Mouse (Mus musculus): ENCODE results near the gene Agap1.

The Agap1 gene

DNA sequence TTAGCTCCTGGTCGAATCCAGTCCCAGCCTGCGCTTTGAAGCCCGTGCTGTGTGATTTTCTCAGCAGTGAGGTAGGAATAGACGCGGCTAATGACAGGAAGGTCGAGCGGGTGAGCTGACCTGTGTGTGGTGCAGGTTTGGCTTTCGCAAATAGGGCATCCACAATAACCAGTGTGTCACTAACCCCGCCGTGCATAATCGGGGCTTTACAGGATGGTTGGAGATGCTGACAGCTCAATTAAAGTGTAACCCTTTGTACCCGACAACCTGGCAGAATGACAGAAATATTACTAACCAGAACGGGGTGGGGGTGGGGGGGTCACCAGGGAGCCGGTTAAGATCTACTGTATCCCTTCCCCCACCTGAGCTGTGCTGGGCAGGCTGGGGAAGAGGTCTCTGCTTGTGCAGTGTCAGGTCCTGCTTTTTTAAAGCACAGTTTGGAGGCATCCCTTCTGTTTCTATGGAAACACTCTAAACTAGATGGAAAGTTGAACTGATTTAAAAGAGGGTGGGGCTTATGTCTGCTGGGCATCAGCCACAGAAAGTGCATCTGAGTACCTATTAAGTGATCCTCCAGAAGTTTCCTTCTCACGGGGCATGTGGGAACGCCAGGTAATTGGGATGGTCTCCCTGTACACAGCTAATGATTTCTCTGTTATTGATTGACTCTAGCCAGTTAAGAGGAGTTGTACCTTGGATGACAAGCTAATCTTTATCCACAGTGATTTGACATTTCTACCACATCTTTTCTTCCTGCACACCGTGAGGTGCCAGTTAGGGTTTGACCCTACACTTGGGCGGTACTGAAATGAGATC, 259.8 kb downstream of the Agap1 start:
- DNase-seq (ENCODE audit: low read depth) = no peak

DNA sequence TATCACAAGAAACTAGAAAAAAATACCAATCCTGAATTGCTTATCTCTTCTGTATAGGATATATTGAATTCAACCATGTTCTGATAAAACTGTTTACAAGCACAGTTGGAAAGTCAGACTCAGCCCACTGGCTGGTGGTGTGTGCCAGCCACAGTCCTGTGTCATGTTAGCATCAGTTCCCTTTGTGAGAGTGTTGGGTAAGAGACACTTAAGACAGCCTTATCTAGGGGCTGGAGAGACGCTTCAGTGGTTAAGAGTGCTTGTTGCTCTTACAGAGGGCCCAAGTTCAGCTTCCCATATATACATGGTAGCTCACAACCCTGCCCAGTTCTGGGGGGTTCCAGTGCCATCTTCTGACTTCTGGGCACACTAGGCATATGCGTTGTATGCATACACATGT, 261.6 kb downstream of the Agap1 start:
- no peak for DNase-seq (ENCODE audit: low read depth)

DNA sequence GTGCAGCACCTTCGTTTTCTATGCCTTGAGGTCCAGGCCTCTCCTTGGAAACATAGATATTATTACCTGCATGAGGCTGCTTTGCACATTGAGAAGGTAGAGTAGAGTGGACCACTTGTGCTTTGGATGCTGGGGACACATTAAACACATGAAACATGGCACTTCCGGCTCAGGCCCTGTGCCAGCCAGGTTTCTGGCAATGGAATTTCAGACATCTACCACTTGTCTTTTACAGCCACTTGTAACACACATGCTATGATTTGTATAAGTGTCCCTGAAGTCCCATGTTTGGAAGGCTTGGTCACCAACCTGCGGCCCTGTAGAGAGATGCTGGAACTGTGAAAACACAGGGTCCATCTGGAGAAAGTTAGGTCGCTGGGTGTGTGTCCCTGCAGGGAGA, 262.5 kb downstream of the Agap1 start:
- DNase-seq (ENCODE audit: low read depth) = no peak

DNA sequence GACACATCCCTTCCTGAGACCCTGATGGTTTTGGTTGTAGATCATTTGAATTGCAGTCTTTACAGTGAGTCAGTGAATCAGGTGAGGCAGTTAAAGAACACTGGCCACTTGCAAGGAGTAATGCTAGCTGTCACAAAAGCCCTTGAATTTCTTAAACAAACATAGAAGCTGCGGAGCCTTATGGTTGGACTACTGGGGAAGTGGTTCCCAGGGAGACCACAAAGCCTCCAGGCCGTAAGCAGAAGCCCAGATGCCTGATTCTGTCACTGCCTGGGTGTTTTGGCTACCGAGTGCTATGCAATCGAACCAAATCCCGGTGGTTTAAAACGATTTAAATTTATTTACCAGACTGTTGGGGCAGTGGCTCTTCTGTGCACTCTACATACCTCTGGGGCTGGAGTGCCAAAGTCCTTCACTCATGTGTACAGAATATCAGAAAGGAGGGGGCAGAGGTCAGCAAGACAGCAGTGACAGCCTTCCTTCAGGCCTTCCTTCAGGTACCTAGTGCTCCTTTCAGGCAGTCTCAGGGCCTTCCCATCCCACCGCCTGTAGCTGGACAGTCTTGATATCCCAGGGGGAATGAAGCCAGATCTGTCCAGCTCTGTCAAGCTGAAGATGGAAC, 264.3 kb downstream of the Agap1 start:
- DNase-seq (ENCODE audit: low read depth) = no peak

DNA sequence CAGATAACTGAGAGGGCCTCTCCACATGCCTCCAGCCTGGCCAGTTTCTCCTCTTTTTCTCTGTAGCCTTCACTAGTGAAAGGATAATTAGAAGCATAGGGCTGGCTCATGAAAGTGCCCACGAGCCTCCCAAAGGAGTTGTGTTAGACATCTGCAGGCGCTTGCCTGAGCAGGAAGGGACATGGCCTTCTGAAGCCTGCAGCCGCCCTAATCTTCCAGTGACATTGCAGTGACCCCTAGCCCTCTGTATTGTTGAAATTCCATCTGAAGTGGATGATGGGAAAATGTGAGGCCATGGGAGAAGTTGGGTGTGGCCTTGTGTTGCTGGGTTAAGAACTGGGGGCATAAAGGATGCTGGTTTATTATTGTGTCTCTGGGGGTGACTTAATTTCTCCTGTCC, 269.5 kb downstream of the Agap1 start:
- DNase-seq (ENCODE audit: low read depth) = no peak

DNA sequence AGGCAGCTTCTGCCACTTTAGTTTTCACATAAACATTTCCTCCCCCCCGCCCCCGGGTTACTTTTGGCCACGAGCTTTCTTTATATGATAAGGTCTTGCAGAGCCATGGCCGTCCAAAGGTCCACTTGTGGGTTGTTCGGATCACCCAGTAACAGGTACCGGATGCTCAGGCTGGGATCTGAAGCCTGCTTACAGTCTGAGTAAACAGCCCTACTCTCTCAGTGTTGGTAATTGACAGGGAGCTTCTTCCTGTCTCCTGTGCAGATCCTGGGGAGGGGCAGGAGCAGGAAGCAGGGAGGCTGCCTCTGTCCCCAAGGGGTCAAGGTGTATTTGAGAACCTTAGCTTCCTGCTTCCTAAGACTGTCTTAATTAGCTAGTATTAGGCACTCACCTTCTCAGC, 269.9 kb downstream of the Agap1 start:
- DNase-seq (ENCODE audit: low read depth) = no peak

DNA sequence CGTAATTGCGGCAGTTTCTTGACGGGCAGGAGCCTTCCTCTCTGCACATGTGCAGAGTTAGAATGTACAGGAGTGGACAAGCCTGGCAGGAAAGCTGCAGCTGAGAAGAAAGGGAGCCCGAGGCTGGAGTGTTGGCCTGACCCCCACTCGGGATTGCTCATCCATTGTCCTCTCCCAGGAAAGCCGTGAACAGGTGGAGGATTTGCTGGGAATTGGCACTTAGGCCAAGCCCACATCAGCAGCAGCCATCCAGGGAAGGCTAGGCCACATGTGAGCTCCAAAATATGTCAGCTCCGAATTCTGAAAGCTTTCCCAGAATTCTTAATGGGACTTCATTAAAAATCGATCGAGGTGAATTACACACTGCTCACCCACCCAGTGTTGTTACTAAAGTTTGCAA, 270.4 kb downstream of the Agap1 start:
- DNase-seq (ENCODE audit: low read depth) = no peak

DNA sequence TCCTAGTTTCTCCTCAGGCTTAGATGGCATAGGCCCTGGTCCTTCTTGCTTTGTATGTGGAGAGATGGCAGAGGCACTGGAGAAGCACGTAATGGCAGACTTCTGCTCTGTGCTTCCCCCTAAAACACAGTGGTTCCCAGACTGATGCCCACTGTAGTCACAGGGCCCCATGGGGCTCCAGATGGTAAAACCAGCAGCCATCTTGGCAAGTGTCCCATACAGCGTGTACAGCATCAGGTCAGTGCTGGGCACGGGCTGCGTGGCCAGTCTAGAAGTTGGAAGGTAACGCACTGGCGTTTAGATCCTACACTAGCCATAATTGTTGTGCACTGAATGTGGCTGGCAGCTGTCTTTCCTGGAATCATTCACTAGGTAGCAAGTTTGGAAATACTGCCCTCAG, 273.9 kb downstream of the Agap1 start:
- DNase-seq (ENCODE audit: low read depth) = no peak

DNA sequence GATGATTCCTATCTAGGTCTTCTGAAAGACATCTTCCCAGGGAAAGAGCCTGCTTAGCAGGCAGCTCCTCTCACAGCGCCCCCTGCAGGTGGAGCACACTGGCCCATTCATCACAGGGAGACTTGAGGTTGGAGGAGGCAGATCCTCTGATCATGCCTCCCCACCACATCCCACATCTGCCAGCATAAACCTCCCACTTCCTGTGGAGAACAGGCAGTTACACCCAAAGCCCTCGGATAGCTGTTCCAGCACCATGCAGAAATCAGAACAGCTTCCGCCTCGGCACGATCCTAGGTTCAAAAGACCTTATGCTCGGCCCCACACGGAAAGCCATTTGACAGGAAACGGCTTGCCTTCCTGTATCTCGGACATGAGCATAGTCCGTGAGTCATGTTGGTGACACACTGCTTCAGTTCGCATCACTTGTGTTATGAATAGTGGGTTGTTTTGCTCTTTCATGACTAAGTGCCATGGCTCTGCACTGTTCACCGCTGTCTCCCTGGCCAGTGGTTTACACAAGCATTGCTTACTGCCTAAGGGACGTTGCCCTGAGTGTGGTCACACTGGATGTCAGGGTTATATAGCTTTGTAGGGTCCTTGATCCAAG, 276.1 kb downstream of the Agap1 start:
- peak; percentile 6 for DNase-seq (ENCODE audit: low read depth)

DNA sequence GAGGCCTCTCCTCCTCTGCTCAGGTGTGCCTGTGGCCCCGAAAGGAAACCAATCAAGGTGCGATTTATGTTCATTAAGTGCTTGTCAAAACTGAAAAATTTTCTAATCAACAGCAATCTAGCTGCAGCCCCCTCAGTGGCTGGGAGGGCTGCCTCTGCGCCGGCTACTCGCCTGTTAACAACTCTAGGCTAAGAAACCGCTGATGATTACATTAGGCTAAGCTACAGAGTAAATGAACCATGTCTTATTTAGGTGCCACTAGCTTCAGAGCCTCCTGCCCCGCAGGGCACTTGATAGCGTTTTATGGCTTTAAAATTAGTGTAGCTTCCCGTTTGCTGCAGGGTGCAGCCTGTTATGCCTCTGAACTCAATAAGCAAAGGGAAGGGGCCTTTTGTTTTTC, 279.8 kb downstream of the Agap1 start:
- no peak for DNase-seq (ENCODE audit: low read depth)

DNA sequence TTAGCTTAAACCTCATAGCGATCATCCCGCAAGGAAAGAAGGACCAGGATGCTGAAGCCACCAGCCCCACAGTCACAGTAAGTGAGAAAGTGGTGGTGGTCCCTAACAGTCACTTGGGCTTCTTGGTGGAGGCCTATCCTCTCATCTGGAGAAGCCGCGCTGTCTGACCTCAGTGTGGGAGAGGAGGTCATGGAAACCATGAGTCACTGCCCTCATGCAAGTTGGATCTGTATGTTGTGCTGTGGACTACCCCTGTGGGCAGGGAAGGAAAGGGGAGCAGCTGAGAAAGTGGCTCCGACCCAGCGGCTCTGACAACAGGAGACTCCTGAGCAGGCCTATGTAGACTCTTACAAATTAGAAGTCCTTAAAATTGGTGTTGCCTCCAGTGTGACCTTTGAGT, 280.5 kb downstream of the Agap1 start:
- DNase-seq (ENCODE audit: low read depth) = no peak

DNA sequence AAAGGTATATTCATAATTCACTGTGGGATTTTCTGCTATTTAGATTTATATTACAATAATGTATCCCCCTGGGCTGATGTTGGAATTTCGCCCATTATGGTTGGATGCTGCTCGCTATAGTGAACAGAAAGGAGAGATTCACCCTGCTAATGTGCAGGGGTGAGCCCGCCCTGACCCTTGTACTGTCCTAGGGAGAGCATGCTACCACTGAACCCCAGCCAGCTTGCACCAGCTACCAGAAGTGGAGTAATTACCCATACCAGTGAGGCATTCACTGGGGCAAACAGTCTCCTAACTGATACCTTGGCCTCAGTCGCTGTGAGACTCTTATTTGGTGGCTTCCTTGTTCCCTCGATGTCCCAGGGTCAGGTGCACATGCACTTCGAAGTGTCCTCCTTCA, 281.4 kb downstream of the Agap1 start:
- DNase-seq (ENCODE audit: low read depth) = no peak

DNA sequence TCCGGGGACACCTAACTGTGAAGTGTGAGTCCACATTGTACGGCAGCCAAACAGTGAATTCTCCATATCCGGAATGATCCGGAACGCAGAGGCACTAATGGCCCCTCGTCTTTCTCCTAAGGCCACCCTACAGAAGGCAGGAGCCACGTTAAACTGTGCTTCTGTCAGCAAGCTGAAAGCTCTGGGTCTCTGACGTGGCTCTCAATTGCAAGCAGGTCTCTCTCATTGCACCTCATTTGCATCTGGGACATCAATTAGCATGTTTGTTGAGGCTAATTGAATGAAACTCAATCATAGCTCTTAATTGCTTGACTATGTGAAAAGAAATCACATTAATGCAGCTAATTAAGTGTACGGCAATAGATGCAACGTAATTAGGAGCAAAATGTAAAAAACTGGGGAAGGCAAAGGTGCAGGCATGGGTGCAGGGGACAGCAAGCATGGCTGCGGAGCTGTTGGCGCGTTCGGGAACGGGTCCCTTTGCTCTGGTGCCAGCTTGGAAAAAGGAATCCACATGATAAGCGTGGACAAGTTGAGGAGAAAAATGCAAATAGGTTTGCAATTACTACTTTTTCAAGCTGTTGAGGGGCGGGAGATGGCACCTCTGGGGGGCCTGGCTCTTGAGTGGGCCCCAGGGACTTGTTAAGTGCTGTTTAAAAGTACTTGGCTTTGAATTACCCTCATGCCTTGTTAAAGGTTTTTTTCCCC, 284.6 kb downstream of the Agap1 start:
- no peak for DNase-seq (ENCODE audit: low read depth)

DNA sequence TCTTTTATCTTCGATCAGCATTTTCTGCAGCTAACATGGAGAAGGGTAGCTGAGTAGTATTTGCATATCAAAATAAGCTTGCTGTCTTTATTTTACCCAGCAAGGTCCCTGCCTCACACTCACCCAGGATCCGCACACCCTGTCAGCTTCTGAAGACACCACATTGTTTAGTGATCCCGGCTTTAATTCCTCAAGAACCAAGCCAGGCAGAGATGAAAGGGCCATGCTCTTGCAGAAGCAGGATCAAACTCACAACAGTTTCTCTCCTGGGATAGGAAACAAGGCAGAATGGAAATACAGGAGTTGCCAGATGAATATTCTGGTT, 285.1 kb downstream of the Agap1 start:
- DNase-seq (ENCODE audit: low read depth) = no peak

DNA sequence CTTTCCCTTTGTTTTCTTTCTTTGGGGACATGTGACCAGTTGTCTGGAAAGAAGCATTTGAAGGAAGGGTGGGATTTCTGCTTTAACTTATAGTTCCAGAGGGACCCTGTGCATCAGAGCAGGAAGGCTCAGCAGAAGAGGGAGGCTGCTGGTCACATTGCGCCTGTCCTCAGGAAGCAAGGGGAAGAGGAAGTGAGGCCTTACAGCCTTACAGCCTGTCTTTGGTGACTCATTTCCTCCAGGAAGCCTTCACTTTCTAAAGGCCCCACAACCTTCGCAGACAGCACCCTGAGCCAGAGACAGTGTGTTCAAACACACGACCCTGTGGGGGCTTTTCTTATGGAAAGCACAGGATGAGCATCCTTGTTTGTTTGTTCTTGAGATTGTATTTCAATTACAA, 287.8 kb downstream of the Agap1 start:
- DNase-seq (ENCODE audit: low read depth) = no peak

DNA sequence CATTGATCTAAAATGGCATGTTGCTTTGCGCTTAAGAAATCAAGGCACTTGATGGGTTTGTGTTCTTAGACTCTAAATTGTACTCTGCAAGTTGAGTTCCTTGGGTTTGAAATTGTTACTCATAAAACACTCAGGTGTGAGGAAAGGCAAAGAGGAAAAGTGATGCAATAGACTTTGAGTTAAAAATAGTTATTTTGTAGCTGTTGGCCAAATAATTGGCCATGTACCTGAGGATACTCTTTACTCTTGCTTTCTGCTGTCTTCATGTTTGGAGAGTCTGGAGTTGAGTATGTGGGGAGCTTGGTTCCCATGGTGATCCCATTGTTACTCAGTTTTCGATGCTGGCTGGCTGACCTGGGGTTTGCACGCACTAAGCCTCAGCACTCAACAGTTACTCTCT, 291.6 kb downstream of the Agap1 start:
- no peak for DNase-seq (ENCODE audit: low read depth)

DNA sequence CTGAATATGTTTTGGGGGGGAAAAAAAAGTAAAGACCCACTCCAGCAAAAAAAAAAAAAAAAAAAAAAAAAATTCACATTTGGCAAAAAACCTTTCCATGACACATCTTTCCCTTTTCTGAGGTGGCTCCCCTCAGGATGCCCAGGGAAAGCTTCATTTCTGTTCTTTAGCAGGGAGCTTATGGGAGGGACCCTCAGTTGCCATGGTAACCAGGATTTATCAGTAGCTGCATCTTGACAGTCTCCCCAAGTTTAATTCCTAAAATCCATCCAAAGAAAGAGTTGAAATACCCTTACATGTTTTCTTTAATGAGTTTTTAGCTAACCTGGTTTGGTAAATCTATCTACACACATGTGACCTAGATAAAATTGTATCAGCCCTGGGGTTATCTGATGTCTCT, 295.1 kb downstream of the Agap1 start:
- DNase-seq (ENCODE audit: low read depth) = no peak

DNA sequence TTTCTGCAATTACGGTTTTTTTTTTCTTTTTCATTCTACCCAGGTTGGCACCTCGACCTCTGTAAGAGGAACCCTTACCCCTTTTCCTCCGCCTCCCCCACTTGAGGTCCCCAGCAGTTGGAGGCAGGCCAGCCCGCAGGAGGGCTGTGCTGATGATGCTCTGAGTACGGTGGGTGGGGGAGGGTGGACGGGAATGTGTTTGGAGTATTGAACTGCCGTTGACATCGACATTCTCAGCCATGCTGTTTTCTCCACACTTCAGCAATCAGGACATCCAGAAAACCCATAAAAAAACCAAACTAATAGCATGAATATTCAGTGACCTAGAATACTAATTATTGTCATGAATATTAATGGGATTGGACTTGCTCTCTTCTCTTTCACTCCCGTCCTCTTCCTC, 295.9 kb downstream of the Agap1 start:
- DNase-seq (ENCODE audit: low read depth) = no peak

DNA sequence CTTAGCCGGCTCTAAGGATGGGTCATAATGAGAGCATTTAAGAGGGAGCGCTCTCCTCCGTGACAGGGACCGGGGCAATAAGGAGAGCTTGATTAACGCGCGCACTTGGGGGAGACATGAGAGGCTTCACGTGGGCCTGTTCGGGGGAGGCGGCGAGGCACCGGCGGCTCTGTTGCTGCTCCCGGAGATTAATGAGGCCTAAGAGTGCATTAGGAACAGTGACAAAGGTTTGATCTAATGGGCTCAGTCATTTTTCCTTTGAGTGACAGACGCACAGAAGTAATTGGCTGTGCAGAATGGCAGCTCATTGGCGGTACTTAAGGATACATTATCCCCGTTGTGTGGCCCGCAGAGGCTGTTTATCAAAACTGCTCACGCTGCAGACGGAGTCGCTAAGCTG, 296.3 kb downstream of the Agap1 start:
- no peak for DNase-seq (ENCODE audit: low read depth)

DNA sequence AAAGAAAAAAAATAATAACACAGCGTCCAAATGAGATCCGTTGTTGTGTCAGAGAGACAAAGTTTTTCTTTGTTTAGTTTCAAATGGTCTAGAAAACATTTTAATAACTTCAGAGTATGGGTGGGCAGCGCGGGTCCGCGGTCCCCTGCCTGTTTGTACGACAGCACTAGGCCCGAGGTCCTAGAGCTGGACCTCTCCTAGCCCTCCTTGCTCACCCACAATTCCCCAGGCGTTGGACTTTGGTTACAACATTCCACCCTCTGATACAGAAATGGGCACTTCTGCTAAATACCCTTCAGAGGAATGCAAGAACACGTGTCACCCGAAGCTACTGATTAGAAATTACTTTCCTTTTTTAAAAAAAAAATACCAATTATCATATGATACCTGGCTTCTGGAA, 296.7 kb downstream of the Agap1 start:
- DNase-seq (ENCODE audit: low read depth) = no peak

DNA sequence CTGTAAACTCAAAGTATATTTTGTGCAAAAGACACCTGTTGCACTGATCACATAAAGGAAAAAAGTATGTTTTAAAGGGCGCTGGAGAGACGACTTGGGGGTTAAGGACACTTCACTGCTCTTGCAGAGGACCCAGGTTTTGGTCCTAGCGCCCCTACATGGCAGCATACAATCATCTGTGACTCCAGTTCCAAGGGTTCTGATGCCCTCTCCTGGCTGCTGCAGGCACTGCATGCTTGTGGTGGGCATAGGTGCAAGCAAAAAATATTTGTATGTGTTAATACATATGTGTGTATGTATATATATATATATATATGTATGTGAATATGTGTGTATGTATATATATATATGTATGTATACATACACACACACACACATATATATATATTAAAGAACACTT, 298.1 kb downstream of the Agap1 start:
- no peak for DNase-seq (ENCODE audit: low read depth)

DNA sequence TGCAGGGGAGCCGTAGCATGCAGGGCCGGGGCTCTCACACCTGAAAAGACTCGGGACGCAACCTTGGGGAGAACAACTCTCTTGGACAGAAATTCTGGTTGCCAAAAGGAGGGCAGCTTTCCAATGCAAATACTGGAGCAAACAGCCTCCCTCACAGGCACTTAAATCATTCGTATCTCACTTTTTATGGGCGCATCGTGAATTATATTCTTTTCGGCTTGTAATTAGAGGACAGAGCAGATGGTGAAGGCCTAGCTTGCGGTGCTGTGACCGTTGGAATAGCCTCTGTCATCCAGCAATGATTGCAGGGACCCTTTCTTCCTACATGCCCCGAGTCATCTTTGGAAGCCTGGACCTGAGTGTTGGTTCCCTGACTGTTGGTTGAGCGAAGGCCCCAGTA, 300.8 kb downstream of the Agap1 start:
- DNase-seq (ENCODE audit: low read depth) = no peak

DNA sequence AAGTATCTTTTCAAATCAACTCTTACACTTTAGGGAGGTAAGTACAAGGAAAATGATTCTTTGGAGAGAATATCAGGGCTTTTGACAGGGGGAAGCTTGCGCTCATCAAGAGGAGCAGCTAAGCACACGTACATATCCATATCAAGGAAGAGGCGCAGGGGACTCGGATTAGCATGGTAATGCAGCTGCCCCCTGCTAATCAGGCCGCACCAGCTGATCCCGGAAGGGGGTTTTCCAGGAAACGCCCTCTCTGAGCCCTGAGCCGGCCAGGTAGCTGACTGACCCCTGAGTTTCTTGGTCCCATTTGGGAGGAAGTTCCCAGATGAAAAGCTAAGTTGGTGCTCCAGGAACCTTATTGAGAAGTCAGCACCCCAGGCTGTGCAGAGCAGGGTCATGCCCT, 301.8 kb downstream of the Agap1 start:
- DNase-seq (ENCODE audit: low read depth) = no peak

All from induced T-regulatory cell, adult 2 months (primary cell).